Mouse (Mus musculus) limb, embryonic 14.5 days (tissue): ENCODE measurements around the gene Chil4. TPM values are rescaled to one million over a fixed set of nuclear protein-coding genes. Genes with fewer than 3 reads are reported as not detected.
"Not testable (repeated sequence)": the region's sequence is repeated elsewhere in the genome, so short reads cannot be mapped to it uniquely, and the experiment has no call there.

Experiments used
- ATAC-seq: fragments of 200-750 bp; cut with Nextera tagmentation; 2 replicates; pipeline ENCODE4 v1.8.0; 2017; ENCODE audit warnings: low read depth, moderate number of reproducible peaks, moderate TSS enrichment; ENCODE audit not compliant: low FRiP score
- DNase-seq: peaks from one replicate; pipeline ENCODE4 v3.0.0-alpha.2; 2015; ENCODE audit warnings: low spot score
- H3K27ac ChIP-seq: fragments of 300-500 bp; sonication (generic); replicated peaks from 2 replicates; pipeline ENCODE4 v1.5.1; 2014; ENCODE audit warnings: low read depth, mild to moderate bottlenecking, low read length, moderate library complexity, mixed read lengths
- H3K27me3 ChIP-seq: fragments of 300-500 bp; sonication (generic); 2 replicates; pipeline ENCODE4 v1.6.1; 2014; ENCODE audit warnings: low read length, mixed read lengths; ENCODE audit not compliant: control insufficient read depth, insufficient read depth
- H3K36me3 ChIP-seq: fragments of 300-500 bp; sonication (generic); 2 replicates; pipeline ENCODE4 v1.6.1; 2014; ENCODE audit warnings: mild to moderate bottlenecking, low read length, moderate library complexity, mixed read lengths; ENCODE audit not compliant: control insufficient read depth, insufficient read depth
- H3K4me1 ChIP-seq: fragments of 300-500 bp; sonication (generic); 2 replicates; pipeline ENCODE4 v1.6.1; 2014; ENCODE audit warnings: antibody characterized with exemption, low read length, mixed read lengths; ENCODE audit not compliant: control insufficient read depth, insufficient read depth
- H3K4me2 ChIP-seq: fragments of 300-500 bp; sonication (generic); replicated peaks from 2 replicates; pipeline ENCODE4 v1.6.1; 2014; ENCODE audit warnings: low read depth, mild to moderate bottlenecking, low read length, moderate library complexity; ENCODE audit not compliant: severe bottlenecking
- H3K4me3 ChIP-seq: fragments of 300-500 bp; sonication (generic); replicated peaks from 2 replicates; pipeline ENCODE4 v1.5.1; 2014; ENCODE audit warnings: low read length
- H3K9ac ChIP-seq: fragments of 300-500 bp; sonication (generic); 2 replicates; pipeline ENCODE4 v1.6.1; 2014; ENCODE audit warnings: mild to moderate bottlenecking, low read depth, low read length, moderate library complexity; ENCODE audit not compliant: severe bottlenecking
- H3K9me3 ChIP-seq: fragments of 300-500 bp; sonication (generic); 2 replicates; pipeline ENCODE4 v1.6.1; 2016; ENCODE audit warnings: low read length; ENCODE audit not compliant: control insufficient read depth
- POLR2A ChIP-seq: fragments of 200-500 bp; IDR thresholded peaks from 2 replicates; pipeline ENCODE4 v1.8.0; 2012; ENCODE audit warnings: inconsistent platforms, mild to moderate bottlenecking, moderate library complexity, borderline replicate concordance; ENCODE audit not compliant: insufficient read depth, insufficient read length; ENCODE audit errors: extremely low read depth
- whole genome bisulfite sequencing: fragments of 180-500 bp; shearing (Covaris S2); extraction: QIAGEN DNeasy Blood & Tissue Kit; methylation state at CpG from one replicate; pipeline ENCODE4 v1.1.7; 2014; 5-methylcytosine and 5-hydroxymethylcytosine counted together
- polyA plus RNA-seq, 2 experiments: library from polyadenylated mRNA; depleted of rRNA in 1 of 2; stranded (reverse) in 1 of 2; unstranded in 1 of 2; fragments of >200 nt; fragmentation: Nextera tagmentation in 1 of 2; extraction: Ambion mirVana in 1 of 2; gene quantifications; 2 replicates each; pipeline versions ENCODE4 v1.2.1 to v1.2.3; 2012 to 2014

Gene Chil4
- polyA plus RNA-seq, 2 experiments = not detected

DNA sequence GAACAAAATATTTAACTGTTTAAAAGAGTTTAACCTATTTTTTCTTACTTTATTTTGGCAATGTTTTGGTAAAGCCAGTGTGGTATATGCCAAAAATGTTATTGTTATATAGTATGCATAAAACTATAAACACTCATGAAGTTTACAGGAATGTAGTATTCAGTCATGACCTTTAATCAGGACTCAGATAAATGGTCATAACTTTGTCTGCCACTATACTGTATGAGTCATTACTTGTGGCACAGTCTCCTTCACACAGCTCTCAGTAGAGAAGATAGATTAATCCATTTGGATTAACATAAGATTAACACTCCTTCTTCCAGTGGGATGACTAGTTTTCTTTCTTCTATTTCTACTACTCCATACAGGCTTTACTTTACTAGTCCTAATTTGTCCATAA is 23.0 kb downstream of the Chil4 start:
- H3K9me3 ChIP-seq = peaks cover 32% of the 10 kb centered on the region
- no peak for TF ChIP-seq POLR2A
- no peak overlapping the region for H3K4me3 ChIP-seq
- H3K27ac ChIP-seq = no peak overlapping the region
- H3K9ac ChIP-seq = no peak overlapping the region
- DNase-seq (no peak), ATAC-seq (no peak)
- no peaks in the 10 kb centered on the region for H3K36me3 ChIP-seq
- no peak overlapping the region for H3K4me2 ChIP-seq
- no peaks in the 10 kb centered on the region for H3K4me1 ChIP-seq
- no peaks in the 10 kb centered on the region for H3K27me3 ChIP-seq

DNA sequence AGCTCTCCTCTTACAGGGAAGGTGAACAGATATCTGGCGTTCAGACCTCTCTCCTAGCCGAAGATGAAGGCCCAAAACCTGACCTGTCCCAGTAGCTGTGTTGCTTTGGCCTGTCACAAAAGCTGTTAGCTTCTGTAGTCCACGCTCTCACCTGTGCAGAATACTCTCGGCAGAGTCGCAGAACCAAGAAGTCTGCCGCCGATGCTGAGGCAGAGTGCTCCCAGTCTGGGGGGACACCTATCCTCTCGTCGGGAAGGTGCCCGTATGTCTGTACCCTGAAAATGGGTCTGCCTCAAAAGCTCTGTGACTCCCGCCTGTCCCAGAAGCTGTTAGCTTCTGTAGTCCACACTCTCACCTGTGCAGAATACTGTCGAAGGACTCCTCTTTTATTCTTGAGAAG is 23.8 kb downstream of the Chil4 start:
- Histone ChIP-seq H3K9me3 (peaks cover 32% of the 10 kb centered on the region), H3K36me3 (no peaks in the 10 kb centered on the region), H3K4me3 (no peak overlapping the region), H3K9ac (no peak overlapping the region), H3K27me3 (no peaks in the 10 kb centered on the region), H3K4me1 (no peaks in the 10 kb centered on the region), H3K27ac (no peak overlapping the region), H3K4me2 (no peak overlapping the region)
- 87% methylated on average over 12 of the region's 12 CpGs for WGBS
- no peak for DNase-seq
- no peak for TF ChIP-seq POLR2A
- no peak for ATAC-seq

GRCm38 (mm10) chr3:106187991-106188390 is 31.3 kb downstream of the Chil4 start:
- no peak for TF ChIP-seq POLR2A
- no peak for DNase-seq
- peaks cover 23% of the 10 kb centered on the region for H3K9me3 ChIP-seq
- no peaks in the 10 kb centered on the region for H3K36me3 ChIP-seq
- H3K4me2 ChIP-seq = no peak overlapping the region
- no peak overlapping the region for H3K9ac ChIP-seq
- no peaks in the 10 kb centered on the region for H3K4me1 ChIP-seq
- no peak overlapping the region for H3K4me3 ChIP-seq
- H3K27ac ChIP-seq = no peak overlapping the region
- 80% methylated on average over 2 of the region's 2 CpGs for WGBS
- no peaks in the 10 kb centered on the region for H3K27me3 ChIP-seq
- ATAC-seq = no peak

DNA sequence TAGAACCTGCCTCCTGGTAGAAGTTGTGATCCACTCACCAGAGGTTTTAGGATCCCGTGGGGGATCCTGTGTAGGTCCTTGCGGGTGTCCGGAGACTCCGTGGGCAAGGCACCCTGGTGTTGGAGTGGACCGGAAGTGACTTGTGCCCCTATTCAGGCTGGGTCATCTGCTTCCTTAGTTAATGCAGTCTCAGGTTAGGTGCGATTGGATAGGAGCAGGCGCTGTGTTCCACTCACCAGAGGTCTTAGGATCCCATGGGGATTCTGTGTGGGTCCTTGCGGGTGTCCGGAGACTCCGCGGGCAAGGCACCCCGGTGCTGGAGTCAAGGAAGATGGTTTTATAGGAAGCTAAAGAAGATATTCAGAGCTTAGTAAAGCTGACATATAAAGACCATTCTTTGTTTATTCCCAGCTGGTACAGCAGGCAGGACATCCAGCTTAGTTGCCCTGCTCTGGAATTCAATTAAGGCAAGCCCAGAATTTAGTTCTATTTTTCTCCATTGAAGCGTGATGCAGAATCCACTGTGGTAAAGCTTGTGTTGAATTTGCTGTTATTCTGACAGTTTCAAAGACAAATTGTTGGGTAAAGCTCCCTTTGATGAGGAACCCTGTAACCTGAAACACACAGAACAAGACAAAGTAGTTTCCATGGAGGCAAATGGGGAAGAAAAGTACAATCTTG is 41.7 kb downstream of the Chil4 start:
- no peak overlapping the region for H3K9ac ChIP-seq
- no peaks in the 10 kb centered on the region for H3K36me3 ChIP-seq
- ATAC-seq = no peak
- H3K4me3 ChIP-seq = no peak overlapping the region
- 89% methylated on average over 13 of the region's 13 CpGs for WGBS
- H3K4me2 ChIP-seq = no peak overlapping the region
- peaks cover 6% of the 10 kb centered on the region; the same call in 1 of the 2 replicates for H3K9me3 ChIP-seq
- TF ChIP-seq POLR2A = no peak
- no peaks in the 10 kb centered on the region for H3K4me1 ChIP-seq
- no peaks in the 10 kb centered on the region for H3K27me3 ChIP-seq
- DNase-seq = no peak
- no peak overlapping the region for H3K27ac ChIP-seq

DNA sequence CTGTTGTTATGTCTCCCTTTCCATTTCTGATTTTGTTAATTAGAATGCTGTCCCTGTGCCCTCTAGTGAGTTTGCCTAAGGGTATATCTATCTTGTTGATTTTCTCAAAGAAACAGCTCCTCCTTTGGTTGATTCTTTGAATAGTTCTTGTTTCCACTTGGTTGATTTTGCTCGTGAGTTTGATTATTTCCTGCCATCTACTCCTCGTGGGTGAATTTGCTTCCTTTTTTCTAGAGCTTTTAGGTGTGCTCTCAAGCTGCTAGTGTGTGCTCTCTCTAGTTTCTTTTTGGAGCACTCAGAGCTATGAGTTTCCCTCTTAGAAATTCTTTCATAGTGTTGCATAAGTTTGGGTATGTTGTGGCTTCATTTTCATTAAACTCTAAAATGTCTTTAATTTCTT is 44.3 kb downstream of the Chil4 start:
- H3K4me2 ChIP-seq, H3K27me3 ChIP-seq, DNase-seq, H3K27ac ChIP-seq, H3K36me3 ChIP-seq, H3K4me1 ChIP-seq, H3K9ac ChIP-seq, ATAC-seq, H3K4me3 ChIP-seq: not testable (repeated sequence)
- WGBS = 64% methylated on average over 2 of the region's 2 CpGs
- peaks cover 13% of the 10 kb centered on the region; the same call in 1 of the 2 replicates for H3K9me3 ChIP-seq

GRCm38 (mm10) chr3:106172506-106172905 is 46.8 kb downstream of the Chil4 start:
- H3K27ac ChIP-seq, H3K36me3 ChIP-seq, H3K4me1 ChIP-seq, DNase-seq, H3K9ac ChIP-seq, H3K4me3 ChIP-seq, H3K27me3 ChIP-seq, H3K4me2 ChIP-seq, ATAC-seq: not testable (repeated sequence)
- peaks cover 11% of the 10 kb centered on the region; the same call in 1 of the 2 replicates for H3K9me3 ChIP-seq
- 71% methylated on average over 2 of the region's 2 CpGs for WGBS
